Mouse (Mus musculus) cortical plate, adult 2 months (tissue): Measurements from ENCODE around the gene Gm11042.

Source experiments
- CTCF ChIP-seq: fragments of 200-500 bp; IDR thresholded peaks from 2 replicates; pipeline ENCODE4 v1.5.1; 2011; ENCODE audit warnings: mild to moderate bottlenecking, control low read depth, low read length; ENCODE audit not compliant: insufficient read depth; ENCODE audit errors: extremely low read depth
- POLR2A ChIP-seq: fragments of 200-500 bp; IDR thresholded peaks from 2 replicates; pipeline ENCODE4 v1.6.1; 2011; ENCODE audit warnings: mild to moderate bottlenecking, low read length, control low read depth; ENCODE audit not compliant: insufficient read depth; ENCODE audit errors: extremely low read depth

DNA sequence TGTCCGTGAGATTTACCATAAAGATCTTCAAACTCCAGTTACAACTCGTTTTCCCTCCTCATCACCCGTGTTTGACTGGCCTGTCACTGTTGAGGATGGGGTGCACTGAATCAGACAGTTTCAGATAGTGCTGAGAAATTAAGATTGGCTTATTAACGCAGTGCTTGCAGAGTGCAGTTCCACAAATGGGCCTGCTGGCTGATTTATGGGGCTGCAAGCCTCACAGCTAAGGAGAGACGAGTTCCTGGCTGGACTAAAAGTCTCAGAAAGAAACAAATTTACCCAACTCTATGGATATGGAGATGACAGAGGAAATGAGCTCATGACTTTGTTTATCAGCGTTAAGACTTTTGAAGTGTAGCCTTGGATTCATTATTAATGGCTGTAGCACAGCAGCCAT lies 41.6 kb upstream of the Gm11042 start:
- TF ChIP-seq POLR2A (no peak), CTCF (no peak)
